Mouse (Mus musculus) spleen, adult 2 months (tissue): ENCODE measurements around the gene Cacnb2.

Experiments
- CTCF ChIP-seq: fragments of 200-500 bp; IDR thresholded peaks from 2 replicates; pipeline ENCODE4 v1.5.1; 2011; ENCODE audit warnings: mild to moderate bottlenecking, inconsistent platforms; ENCODE audit not compliant: insufficient read depth, insufficient read length, insufficient replicate concordance; ENCODE audit errors: extremely low read depth
- POLR2A ChIP-seq: fragments of 200-500 bp; IDR thresholded peaks from 2 replicates; pipeline ENCODE4 v1.6.1; 2011; ENCODE audit warnings: low read depth, low read length, inconsistent platforms

DNA sequence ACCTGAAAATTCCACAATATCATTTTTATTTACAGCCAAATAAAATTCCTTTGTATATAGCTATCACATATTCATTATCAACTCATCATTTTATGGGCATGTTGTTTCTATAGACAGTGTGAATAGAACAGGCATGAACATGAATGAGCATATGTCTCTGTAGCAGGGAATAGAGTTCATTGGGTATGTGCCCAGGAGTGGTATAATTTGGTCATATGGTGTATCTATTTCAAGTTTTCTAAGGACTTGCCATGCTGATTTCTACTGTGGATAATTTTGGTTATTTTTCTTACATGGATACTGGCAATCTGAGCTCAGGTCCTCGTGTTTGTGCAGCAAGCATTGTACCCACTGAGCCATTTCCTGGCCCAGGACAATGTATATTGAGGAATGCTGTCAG is 243.8 kb downstream of the Cacnb2 start:
- TF ChIP-seq POLR2A = no peak
- no peak for TF ChIP-seq CTCF
